Mouse (Mus musculus) kidney, embryonic 14.5 days (tissue): ENCODE data around the gene Gm38392. TPM values are rescaled to one million over a fixed set of nuclear protein-coding genes. Genes with fewer than 3 reads are reported as not detected.
"Not testable (repeated sequence)": the region's sequence is repeated elsewhere in the genome, so short reads cannot be mapped to it uniquely, and the experiment has no call there.

Experiments used
- ATAC-seq: fragments of 200-750 bp; cut with Nextera tagmentation; 2 replicates; pipeline ENCODE4 v1.8.0; 2017; ENCODE audit warnings: moderate number of reproducible peaks, mild to moderate bottlenecking, moderate TSS enrichment, moderate library complexity; ENCODE audit not compliant: low FRiP score, low TSS enrichment
- H3K27ac ChIP-seq: fragments of 300-500 bp; sonication (generic); 2 replicates; pipeline ENCODE4 v1.5.1; 2014; ENCODE audit warnings: low read depth, mild to moderate bottlenecking, low read length, moderate library complexity, mixed read lengths
- H3K27me3 ChIP-seq: fragments of 300-500 bp; sonication (generic); 2 replicates; pipeline ENCODE4 v1.6.1; 2014; ENCODE audit warnings: mild to moderate bottlenecking, low read length; ENCODE audit not compliant: control insufficient read depth, insufficient read depth
- H3K36me3 ChIP-seq: fragments of 300-500 bp; sonication (generic); 2 replicates; pipeline ENCODE4 v1.6.1; 2014; ENCODE audit warnings: low read length, mixed read lengths; ENCODE audit not compliant: control insufficient read depth, insufficient read depth
- H3K4me1 ChIP-seq: fragments of 300-500 bp; sonication (generic); 2 replicates; pipeline ENCODE4 v1.6.1; 2014; ENCODE audit warnings: low read length, mixed read lengths; ENCODE audit not compliant: control insufficient read depth, insufficient read depth
- H3K4me2 ChIP-seq: fragments of 300-500 bp; sonication (generic); replicated peaks from 2 replicates; pipeline ENCODE4 v1.6.1; 2014; ENCODE audit warnings: low read depth, mild to moderate bottlenecking, low read length
- H3K4me3 ChIP-seq: fragments of 300-500 bp; sonication (generic); 2 replicates; pipeline ENCODE4 v1.5.1; 2014; ENCODE audit warnings: mild to moderate bottlenecking, low read length
- H3K9ac ChIP-seq: fragments of 300-500 bp; sonication (generic); 2 replicates; pipeline ENCODE4 v1.6.1; 2014; ENCODE audit warnings: low read depth, mild to moderate bottlenecking, low read length, moderate library complexity
- H3K9me3 ChIP-seq: fragments of 300-500 bp; sonication (generic); 2 replicates; pipeline ENCODE4 v1.6.1; 2016; ENCODE audit warnings: low read length; ENCODE audit not compliant: control insufficient read depth
- WGBS: fragments of 180-500 bp; shearing (Covaris S2); extraction: QIAGEN DNeasy Blood & Tissue Kit; methylation state at CpG from one replicate; pipeline ENCODE4 v1.1.7; 2014; 5-methylcytosine and 5-hydroxymethylcytosine counted together
- polyA plus RNA-seq: library from polyadenylated mRNA; unstranded; fragments of >200 nt; fragmentation: Nextera tagmentation; extraction: Ambion mirVana; gene quantifications from 2 replicates; pipeline ENCODE4 v1.2.1, GENCODE M21; 2014

Gm38392 gene
- polyA plus RNA-seq, 1 experiment from 2014 or later, result 0.79 TPM

DNA sequence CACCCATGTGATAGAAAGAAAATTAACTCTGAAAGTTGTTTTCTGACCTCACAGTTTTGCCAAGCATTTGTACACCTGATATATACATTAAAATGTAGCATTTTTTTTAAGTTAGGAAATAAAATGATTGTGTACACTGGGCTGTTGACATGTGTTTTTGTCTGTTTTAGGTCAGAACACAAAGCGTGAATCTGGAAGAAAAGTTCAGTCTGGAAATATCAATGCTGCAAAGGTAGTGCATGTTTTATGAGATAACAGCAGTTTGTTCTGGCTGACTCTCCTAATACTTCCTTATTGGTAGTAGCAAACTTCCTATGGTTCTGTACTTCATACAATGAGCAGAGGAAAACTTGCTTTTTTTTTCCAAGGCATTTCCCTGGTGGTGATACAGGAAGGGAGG, 12.2 kb upstream of the Gm38392 start:
- Histone ChIP-seq H3K4me2 (no peak overlapping the region), H3K9ac (no peak overlapping the region), H3K27ac (no peak overlapping the region), H3K27me3 (no peaks in the 10 kb centered on the region), H3K9me3 (no peaks in the 10 kb centered on the region), H3K36me3 (peaks cover 54% of the 10 kb centered on the region), H3K4me1 (peaks cover 19% of the 10 kb centered on the region), H3K4me3 (no peak overlapping the region)
- ATAC-seq, result no peak
- 95% methylated on average over 1 of the region's 1 CpGs for WGBS

DNA sequence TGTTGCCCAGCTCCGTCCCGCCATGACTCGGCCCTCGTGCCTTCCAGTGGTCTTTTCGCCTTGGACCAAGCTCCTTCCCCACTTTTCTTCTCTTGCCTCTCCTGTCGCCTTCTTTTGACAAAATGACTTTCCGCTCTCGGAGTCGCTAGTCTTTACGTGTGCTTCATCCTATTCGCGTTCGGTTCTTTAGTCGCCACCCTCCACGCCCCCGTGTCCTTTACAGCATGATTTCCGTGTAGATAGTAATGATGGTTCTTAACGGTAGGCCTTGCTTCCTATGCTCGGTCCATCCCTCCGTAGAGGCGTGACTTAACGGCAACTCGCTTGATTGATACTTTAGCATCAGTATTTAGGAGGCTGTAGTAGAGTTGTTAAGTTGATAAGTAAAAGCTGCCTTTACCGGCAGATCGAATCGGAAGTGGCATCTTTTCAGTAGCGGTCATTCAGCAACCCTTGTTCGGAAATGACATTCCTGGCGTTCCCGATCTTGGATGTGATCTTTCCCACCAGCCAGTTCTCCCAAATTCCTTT, 10.4 kb upstream of the Gm38392 start:
- H3K4me2 ChIP-seq, result peak overlapping the region; percentile 87
- H3K4me1 ChIP-seq, result peaks cover 19% of the 10 kb centered on the region
- WGBS, result under 1% methylated on average over 30 of the region's 30 CpGs
- H3K4me3 ChIP-seq, result peak overlapping the region; percentile 81
- ATAC-seq, result no peak
- peak overlapping the region; percentile 91 for H3K27ac ChIP-seq
- H3K9ac ChIP-seq, result peak overlapping the region; percentile 88
- H3K27me3 ChIP-seq, result no peaks in the 10 kb centered on the region
- H3K9me3 ChIP-seq, result no peaks in the 10 kb centered on the region
- H3K36me3 ChIP-seq, result peaks cover 37% of the 10 kb centered on the region

GRCm38 (mm10) chr3:88296561-88297318, 9.7 kb upstream of the Gm38392 start, which contains the start of the genes Tsacc and Cct3:
Gene Tsacc (minus strand): TSS chr3:88296999.
Gene Cct3 (plus strand): TSS chr3:88297116.
- Histone ChIP-seq H3K4me3 (peak within 1 kb of the TSS; percentile 81), H3K27ac (peak within 1 kb of the TSS; percentile 91), H3K4me1 (peaks cover 19% of the 10 kb centered on the region), H3K9ac (peak within 1 kb of the TSS; percentile 88), H3K27me3 (no peaks in the 10 kb centered on the region), H3K36me3 (peaks cover 30% of the 10 kb centered on the region), H3K4me2 (peak within 1 kb of the TSS; percentile 87), H3K9me3 (no peaks in the 10 kb centered on the region)
- WGBS, result under 1% methylated on average over 44 of the region's 44 CpGs
- ATAC-seq, result peak; percentile 99

GRCm38 (mm10) chr3:88296110-88296560, 9.1 kb upstream of the Gm38392 start:
- Histone ChIP-seq H3K27ac (peak overlapping the region; percentile 88), H3K27me3 (no peaks in the 10 kb centered on the region), H3K4me2 (peak overlapping the region; percentile 57), H3K9ac (peak overlapping the region; percentile 69), H3K9me3 (no peaks in the 10 kb centered on the region), H3K36me3 (peaks cover 24% of the 10 kb centered on the region), H3K4me3 (peak overlapping the region; percentile 81), H3K4me1 (peaks cover 19% of the 10 kb centered on the region)
- WGBS, result 2% methylated on average over 12 of the region's 12 CpGs
- peak; percentile 14; the same call in 1 of the 2 replicates for ATAC-seq

- H3K4me3 ChIP-seq, result peak overlapping the region; percentile 81; the same call in 1 of the 2 replicates
Observed at GRCm38 (mm10) chr3:88295272-88295671, 8.3 kb upstream of the Gm38392 start.

GRCm38 (mm10) chr3:88291970-88292369, 5.0 kb upstream of the Gm38392 start:
- WGBS, result 57% methylated on average over 4 of the region's 4 CpGs
- peaks cover 5% of the 10 kb centered on the region for H3K4me1 ChIP-seq
- no peak overlapping the region for H3K27ac ChIP-seq
- ATAC-seq, result no peak
- no peak overlapping the region for H3K9ac ChIP-seq
- H3K4me2 ChIP-seq, result no peak overlapping the region
- no peaks in the 10 kb centered on the region for H3K27me3 ChIP-seq
- H3K9me3 ChIP-seq, result no peaks in the 10 kb centered on the region
- no peak overlapping the region for H3K4me3 ChIP-seq
- no peaks in the 10 kb centered on the region; the same call in 1 of the 2 replicates for H3K36me3 ChIP-seq

More at GRCm38 (mm10) chr3:88295272-88295671, 8.3 kb upstream of the Gm38392 start:
- peak overlapping the region; percentile 57 for H3K4me2 ChIP-seq
- WGBS, result 35% methylated on average over 1 of the region's 1 CpGs
- H3K9me3 ChIP-seq, H3K27ac ChIP-seq, ATAC-seq, H3K27me3 ChIP-seq: not testable (repeated sequence)
- peak overlapping the region; percentile 69; the same call in 1 of the 2 replicates for H3K9ac ChIP-seq
- peaks cover 15% of the 10 kb centered on the region for H3K36me3 ChIP-seq
- peaks cover 19% of the 10 kb centered on the region for H3K4me1 ChIP-seq

DNA sequence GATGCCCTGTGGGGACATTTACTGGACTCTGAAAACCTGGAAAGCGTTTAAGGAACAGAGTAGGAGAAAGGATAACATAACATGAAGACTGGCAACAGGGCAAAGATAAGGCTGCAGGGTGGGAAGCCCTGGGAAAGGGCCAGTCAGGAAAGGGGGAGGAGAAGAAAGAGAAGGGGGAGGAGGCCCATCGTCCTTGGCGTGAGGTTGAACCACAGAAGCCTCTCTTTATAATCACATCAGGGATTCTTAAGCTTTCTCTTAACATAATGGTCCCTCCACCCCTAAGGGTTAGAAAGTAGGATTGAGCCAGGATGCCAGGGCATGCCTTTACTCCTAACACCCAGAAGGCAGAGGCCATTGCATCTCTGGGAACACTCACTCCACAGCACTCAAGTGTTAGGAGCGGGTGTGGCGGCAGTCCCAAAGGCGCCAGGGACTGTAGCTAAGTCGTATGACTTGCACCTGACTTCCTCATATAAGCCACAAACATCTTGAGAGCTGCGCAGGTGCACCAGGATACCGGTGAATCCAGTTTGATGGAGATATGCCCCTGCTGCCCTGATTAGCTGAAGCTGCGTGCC, 1.2 kb upstream of the Gm38392 start:
- H3K9me3 ChIP-seq, H3K36me3 ChIP-seq, H3K27ac ChIP-seq, H3K9ac ChIP-seq, H3K4me2 ChIP-seq, H3K4me1 ChIP-seq, H3K27me3 ChIP-seq, H3K4me3 ChIP-seq, ATAC-seq: not testable (repeated sequence)
- WGBS, result 84% methylated on average over 8 of the region's 10 CpGs

DNA sequence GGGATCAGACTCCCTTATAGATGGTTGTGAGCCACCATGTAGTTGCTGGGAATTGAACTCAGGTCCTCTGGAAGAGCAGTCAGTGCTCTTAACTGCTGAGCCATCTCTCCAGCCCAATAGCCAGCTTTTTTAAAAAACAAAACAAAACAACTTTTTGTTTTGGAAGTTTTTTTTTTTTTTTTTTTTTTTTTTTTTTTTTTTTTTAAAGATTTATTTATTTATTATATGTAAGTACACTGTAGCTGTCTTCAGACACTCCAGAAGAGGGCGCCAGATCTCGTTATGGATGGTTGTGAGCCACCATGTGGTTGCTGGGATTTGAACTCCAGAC, 1.5 kb downstream of the Gm38392 start:
- H3K27ac ChIP-seq, H3K27me3 ChIP-seq, H3K4me3 ChIP-seq, ATAC-seq, H3K4me2 ChIP-seq, H3K4me1 ChIP-seq, H3K9ac ChIP-seq, H3K36me3 ChIP-seq, H3K9me3 ChIP-seq: not testable (repeated sequence)
- no CpG with 5 or more reads among the region's 2 CpGs for WGBS
